Mouse (Mus musculus) MN1 (cell line): Measurements from ENCODE around the gene Fos.

ENCODE experiments used
- DNase-seq: peaks from one replicate; pipeline ENCODE4 v3.0.0-alpha.2; 2016; ENCODE audit warnings: low spot score

Gene Fos

GRCm38 (mm10) chr12:85487545-85488141 is 14.0 kb downstream of the Fos start:
- DNase-seq, result peak; percentile 87

GRCm38 (mm10) chr12:85489232-85489886 is 15.7 kb downstream of the Fos start:
- no peak for DNase-seq

GRCm38 (mm10) chr12:85490096-85490820 is 16.6 kb downstream of the Fos start:
- DNase-seq, result no peak

GRCm38 (mm10) chr12:85490991-85491390 is 17.3 kb downstream of the Fos start:
- no peak for DNase-seq

- DNase-seq, result peak; percentile 85
These were observed 18.5 kb downstream of the Fos start for GRCm38 (mm10) chr12:85492084-85492645.

GRCm38 (mm10) chr12:85496336-85496735 is 22.6 kb downstream of the Fos start:
- DNase-seq, result peak; percentile 56

- peak; percentile 90 for DNase-seq
These were observed 23.1 kb downstream of the Fos start for GRCm38 (mm10) chr12:85496755-85497154.

GRCm38 (mm10) chr12:85497310-85498135 is 23.8 kb downstream of the Fos start:
- peak; percentile 83 for DNase-seq

- DNase-seq, result no peak
These were observed 25.3 kb downstream of the Fos start for GRCm38 (mm10) chr12:85499001-85499400.

- no peak for DNase-seq
These were observed 29.0 kb downstream of the Fos start for GRCm38 (mm10) chr12:85502682-85503081.

GRCm38 (mm10) chr12:85508235-85508634 is 34.5 kb downstream of the Fos start:
- DNase-seq, result no peak

GRCm38 (mm10) chr12:85510013-85510412 is 36.3 kb downstream of the Fos start:
- DNase-seq, result no peak

- DNase-seq, result no peak
These were observed 40.2 kb downstream of the Fos start for GRCm38 (mm10) chr12:85513789-85514447.

GRCm38 (mm10) chr12:85514958-85515357 is 41.3 kb downstream of the Fos start:
- DNase-seq, result no peak

- no peak for DNase-seq
These were observed 42.2 kb downstream of the Fos start for GRCm38 (mm10) chr12:85515865-85516264.

GRCm38 (mm10) chr12:85517339-85517738 is 43.6 kb downstream of the Fos start:
- no peak for DNase-seq

- no peak for DNase-seq
These were observed 44.3 kb downstream of the Fos start for GRCm38 (mm10) chr12:85518009-85518408.

- DNase-seq, result no peak
These were observed 45.9 kb downstream of the Fos start for GRCm38 (mm10) chr12:85519553-85519952.

GRCm38 (mm10) chr12:85521101-85521500 is 47.4 kb downstream of the Fos start:
- DNase-seq, result no peak

GRCm38 (mm10) chr12:85521673-85522072 is 48.0 kb downstream of the Fos start:
- DNase-seq, result no peak

GRCm38 (mm10) chr12:85522631-85523388 is 49.1 kb downstream of the Fos start:
- DNase-seq, result no peak
